10 mouse cellular contexts compared by ENCODE assay signal in the genomic region with DNA sequence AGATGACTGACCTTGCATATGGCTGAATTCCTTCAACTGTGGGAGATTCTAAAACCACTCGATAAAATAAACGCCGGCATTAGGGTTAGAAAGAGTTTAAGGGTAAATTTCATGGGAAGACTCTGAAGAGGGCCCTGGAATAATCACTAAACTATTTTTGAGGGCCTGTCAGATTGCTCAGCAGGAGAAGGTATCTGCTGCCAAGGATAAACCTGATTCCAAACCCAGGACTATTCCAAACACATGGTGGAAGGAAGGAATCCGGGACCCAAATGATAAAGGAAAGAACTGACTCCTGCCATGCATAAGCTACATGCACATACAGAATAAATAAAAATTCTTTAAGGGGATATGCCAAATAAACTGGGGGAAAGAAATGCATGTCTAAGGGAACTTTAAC.
"Had no signal": no experiment of that assay in that cellular context is flagged by ENCODE, and none has a peak within 500 bp of the region (broad histone marks: within the 10 kb centered on the region; RNA-seq: fewer than 3 reads in every experiment).

No protein-coding gene starts in this region.

- DNase-seq: cerebellum, adult 9-10 months; embryo, embryonic 11 days; forebrain, postnatal 0 days; gastrocnemius, adult 2 months; gastrocnemius, postnatal 10 days; gastrocnemius, postnatal 14 days; gastrocnemius, postnatal 25 days; gastrocnemius, postnatal 36 days; heart, adult 18-20 months; heart, adult 2 months had no signal
